Mouse (Mus musculus) fibroblast of lung, adult 2 months (primary cell): ENCODE data around the gene Cblb.

Experiments used
- DNase-seq: peaks from one replicate; pipeline ENCODE4 v3.0.0-alpha.2; 2011; ENCODE audit warnings: low read depth

The Cblb gene

DNA sequence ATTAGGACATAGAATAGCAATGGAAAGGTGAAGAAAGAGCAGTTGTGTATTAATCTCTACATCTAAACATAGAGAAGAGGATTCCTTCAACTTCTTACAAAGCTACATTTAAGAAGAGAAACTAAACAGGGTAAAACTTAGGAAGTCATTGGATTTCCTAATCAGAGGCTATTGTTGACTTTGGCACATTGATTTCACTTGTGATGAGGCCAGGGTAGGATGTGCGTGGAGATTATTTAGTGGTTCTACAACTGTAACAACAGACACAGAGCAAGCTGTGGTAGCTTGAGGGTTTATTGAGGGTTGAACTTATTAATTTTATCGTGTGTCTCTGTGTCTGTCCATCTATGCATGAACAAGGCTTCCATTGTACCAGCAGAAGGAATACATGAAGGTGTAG lies 7.8 kb downstream of the Cblb start:
- DNase-seq, result no peak

DNA sequence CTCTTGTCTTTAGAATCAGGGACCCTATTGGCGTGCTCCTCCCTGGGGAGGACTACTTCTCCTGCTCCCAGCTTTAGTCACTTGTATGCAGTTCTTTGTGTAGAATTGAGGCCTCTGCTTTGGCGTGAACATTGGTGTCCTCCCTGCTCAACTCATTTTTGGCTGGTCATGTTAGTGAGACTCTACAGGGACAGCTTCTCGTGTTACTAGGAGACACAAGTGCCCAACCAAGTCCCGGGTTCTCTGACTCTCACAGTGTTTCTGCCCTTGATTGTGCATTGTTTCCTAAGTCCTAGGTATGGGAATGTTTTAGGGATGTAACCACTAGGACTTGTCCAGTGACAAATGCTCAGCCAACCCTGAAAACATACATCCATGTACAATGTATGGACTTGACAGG lies 9.9 kb downstream of the Cblb start:
- DNase-seq, result no peak

DNA sequence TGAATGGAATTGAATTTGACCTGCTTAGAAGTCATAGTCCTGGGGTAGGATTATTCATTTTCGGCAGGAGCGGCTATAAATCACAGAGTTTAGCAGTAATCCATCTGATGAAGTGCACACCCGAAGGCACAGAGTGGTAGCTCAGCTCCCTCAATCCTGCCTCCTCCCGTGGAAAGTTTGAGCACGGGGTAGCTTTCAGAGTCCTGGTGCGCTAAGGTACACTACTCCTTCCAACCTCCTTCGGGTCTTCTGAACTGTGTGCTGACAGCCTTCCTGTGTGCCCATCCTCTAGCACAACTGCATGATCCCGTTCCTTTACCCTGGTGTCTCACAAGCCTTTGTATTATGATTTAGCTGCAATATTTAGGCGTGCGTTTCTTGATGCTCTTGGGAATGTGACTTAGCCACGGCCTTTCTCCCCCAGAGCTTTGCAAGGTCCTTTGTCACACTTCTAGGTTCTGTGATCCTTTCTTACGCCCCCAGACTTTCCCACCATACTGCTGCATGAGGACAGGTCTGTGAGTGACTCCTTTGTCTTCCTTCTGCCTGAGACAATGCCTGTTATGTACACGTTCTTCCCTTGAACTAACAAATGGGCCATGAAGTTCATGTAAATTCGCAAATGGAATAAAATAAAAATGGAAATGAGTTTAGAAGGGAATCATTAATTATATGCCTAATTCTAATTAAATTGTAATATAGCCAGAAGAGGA lies 11.8 kb downstream of the Cblb start:
- DNase-seq, result no peak

DNA sequence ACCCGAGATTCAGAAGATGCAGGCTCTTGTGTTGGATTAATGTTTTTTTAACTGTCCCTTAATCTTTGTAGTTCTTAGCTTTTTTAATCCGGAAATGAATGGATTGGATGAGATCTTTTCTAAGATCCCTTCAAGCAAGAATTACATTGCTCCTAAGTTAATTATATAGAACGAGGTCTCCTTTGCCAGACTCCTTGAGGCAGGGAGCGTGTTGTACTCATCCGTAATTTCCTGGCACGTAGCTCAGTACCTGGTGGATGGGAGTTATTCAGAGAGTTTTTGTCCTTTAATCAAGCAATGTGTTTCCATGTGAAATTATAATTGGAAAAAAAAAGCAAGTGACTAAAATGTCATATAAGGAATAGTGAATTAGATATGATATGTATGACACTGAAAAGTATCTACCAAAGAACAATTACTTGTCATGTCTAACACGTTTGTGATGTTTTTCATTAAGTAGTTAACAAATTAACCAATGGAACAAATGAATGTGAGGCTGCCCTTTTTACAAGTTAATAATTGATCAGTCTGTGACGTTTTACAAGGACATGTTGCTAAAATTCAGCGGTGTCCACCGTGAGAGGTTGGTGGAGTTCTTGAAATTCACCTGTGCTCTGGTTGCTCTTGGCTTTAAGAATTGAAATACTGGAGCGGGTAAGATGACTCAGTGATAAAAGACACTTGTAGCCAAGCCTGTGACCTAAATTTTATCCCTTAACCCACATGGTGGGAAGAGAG lies 12.5 kb downstream of the Cblb start:
- DNase-seq, result no peak

DNA sequence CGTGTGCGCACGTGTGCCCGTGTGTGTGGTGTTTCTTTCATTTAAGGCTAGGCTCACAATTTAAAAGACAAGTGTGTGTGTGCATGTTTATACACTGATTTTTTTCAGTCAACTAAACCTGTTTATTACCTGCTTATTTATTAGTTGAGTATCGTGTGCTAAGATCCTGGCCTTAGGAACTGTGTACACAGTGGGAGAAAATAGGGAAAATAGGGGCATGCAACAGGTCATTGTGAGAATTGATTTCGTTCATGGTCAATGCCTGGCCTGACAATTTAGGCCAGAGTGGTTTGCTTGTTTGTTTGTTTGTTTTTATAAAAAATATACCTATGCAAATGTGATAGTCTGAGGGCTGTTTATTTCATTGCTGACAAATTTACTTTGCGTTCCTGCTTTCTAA lies 13.5 kb downstream of the Cblb start:
- no peak for DNase-seq

DNA sequence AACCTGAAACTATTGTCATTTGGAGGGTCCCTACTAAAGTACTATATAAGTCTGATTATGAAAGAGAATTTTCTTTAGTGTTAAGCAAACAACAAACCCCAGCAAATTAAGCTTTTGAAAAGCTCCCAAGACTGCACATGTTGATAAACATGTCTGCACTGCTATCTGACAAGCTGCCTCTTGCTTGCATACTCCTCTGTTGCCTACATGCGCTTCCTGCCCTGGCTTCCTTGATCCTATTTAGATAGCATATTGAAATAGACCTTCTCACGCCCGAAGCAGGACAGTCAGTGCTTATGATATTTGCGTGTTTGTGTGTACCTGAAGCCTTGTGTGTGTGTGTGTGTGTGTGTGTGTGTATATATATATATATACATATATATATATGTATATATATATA lies 14.0 kb downstream of the Cblb start:
- no peak for DNase-seq

DNA sequence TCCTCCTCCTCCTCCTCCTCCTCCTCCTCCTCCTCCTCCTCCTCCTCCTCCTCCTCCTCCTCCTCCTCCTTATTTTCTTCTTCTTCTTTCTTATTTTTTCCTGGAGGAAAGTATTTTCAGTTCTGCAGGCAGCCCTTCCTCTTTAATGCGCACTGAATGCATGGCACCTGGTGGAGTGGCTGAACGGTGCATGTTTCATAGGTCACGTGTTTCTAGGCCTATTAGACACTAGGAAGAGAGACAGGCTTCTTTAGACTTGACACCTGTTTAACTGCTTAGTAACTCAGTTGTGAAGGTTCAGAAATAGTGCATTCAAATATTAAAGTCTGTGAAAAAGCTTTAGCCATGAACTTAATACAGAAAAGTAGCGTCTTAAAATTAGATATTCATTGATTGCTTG lies 15.4 kb downstream of the Cblb start:
- DNase-seq, result no peak

DNA sequence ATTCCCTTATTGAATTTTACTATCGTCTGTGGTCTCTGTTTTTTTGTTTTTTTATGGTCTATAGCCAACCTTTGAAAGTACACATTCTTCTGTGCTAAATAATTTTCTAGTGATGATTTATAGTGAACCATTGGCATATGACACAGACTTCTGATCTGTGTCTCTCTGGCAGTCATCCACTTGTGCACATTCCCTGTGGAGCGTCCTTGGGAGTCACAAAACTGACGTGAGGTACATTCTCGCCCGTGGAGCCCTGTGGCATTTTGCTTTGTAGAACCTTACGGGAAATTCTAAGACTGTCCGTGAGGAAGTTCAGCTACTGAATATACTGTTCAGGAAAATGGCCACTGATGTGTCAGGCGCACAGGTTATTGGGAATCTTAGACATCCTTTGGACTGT lies 20.1 kb downstream of the Cblb start:
- DNase-seq, result no peak

DNA sequence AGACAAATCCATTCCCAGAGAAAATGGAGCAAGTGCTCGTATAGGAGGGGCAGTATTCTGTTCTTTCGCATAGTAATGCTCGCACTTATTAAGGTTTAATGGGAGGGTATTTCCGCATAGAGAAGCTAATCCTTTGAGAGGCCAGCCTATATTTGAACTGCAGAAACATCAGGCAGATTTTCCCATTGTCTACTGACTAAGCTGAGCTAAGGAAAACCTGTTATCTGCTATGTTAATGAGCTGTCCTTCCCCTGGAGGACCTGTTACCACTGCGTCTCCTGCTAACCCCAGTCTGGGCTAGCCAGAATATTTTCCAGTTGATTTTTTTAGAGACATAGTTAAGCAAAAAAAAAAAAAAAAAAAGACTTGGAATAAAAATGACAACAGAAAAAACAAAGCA lies 21.7 kb downstream of the Cblb start:
- no peak for DNase-seq

DNA sequence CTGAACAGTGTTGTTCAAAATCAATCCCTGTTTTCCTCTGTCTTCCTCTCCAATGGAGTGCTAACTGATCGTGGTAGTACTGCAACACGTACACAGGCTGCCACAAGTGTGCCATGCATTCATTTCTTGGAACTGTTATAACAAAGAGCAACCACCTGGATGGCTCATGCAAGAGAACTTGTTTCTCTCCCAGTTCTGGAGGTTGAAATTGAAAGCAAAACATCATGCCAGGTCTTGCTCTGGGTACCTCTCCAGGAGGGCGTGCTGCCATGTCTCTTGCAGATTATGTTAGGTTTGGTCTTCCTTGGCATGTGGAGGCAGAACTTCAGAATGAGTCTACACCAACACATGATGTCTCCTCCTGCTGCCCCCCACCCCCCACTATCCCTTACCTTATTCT lies 24.2 kb downstream of the Cblb start:
- no peak for DNase-seq

DNA sequence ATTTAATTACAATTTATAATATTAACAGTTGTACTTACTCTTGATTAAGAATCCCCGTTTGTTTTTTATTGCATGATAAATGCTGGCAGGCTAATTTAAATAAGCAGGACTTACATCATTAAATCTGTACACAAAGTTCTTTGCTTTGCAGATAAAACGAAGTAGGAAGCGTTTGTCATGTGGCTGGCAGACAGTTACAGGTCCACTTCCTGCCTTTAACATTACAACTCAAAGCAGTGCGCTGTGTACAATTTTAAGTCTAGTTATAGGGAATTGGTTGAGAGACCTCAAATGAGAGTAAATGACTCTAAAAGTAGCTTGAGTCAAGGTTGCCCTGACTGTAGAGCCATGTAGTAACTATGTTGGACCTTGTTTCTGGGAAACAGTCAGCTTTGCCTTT lies 25.1 kb downstream of the Cblb start:
- no peak for DNase-seq

DNA sequence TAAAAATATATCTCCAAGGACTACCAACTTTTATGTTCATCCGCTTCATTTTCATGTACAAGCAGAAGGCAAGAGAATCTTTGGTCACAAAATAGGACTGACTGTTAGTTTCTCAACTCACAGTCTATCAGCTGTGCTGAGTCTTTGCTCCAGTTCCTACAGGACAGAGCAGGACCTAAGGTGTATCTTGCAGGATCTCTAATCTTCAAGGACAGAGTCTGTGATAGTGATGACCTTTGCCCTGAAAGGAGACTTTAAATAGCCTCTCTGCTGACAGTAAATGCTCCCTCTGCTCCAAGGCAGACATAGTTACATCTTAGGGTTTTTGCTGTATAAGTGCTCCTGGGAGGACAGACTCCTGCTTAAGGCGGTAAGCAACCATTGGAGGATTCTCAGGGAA lies 26.3 kb downstream of the Cblb start:
- no peak for DNase-seq

DNA sequence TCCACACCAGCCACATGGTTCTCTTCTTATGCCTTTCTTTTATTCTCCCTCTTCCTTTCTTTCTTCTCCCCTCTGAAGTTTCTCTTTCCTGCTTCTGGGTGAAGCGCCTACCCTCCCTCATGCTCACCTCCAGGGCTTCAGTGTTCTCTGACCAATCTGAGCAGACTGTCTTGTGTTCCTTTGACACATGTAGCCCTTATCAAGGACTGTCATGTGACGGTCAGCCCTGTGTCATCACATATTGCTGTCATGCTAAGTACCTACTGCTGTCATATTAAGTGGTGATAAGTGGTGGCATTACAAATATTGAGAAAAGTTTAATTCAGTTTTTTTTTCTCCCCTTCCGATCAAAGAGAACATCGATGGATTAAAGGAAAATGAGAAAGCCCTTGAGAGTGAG lies 28.5 kb downstream of the Cblb start:
- no peak for DNase-seq

DNA sequence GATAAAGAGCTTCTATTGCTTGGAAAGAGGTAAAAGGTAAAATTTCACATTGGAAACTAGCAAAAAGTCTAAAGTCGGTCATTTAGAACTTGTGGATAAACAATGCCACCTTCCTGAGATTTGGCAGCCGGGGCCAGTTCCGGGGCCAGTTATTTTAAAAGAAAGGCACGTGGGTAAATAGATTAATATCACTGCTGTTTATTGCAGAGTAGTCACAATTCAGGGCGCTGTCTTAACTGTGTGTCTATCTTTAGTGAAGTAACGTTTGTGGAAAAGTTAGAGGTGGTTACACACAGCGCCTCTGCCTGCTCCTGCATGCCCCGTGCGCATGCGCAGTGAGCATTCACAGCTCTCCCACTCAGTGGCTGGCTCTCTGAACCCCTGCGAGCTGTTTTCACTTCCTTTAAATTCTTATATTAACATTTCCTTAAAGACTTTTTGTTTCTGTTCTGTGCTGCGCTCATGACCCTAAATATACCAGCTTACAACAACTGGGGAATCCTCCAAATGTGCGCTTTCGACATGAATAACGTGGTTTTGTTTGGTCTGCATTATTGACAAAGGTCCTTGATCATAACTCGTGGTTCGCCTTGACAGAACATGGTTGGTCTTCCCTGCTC lies 29.2 kb downstream of the Cblb start:
- DNase-seq, result peak; percentile 12

DNA sequence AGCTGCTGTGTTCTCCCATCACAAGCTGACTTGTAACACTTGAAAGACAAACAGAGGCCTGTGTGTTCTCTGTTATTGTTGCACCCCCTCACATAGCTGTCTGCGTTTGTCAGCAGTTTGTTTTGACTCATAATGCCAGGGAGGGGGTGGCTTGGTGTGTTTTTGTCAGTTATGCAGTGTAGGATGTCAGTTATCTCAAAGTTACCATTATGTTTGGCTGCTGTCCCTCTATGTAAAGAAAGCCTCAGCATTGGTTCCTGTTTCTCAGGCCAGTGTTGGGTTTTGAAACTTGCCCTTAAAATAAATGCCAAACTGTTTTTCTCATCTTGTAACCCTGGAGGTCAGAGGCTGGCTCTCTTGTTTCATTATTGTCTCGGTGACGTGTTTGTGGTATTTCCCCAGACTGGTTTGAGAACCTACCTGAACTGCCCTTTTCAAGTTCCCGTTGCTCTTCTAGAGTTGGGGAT lies 30.0 kb downstream of the Cblb start:
- peak; percentile 90 for DNase-seq

DNA sequence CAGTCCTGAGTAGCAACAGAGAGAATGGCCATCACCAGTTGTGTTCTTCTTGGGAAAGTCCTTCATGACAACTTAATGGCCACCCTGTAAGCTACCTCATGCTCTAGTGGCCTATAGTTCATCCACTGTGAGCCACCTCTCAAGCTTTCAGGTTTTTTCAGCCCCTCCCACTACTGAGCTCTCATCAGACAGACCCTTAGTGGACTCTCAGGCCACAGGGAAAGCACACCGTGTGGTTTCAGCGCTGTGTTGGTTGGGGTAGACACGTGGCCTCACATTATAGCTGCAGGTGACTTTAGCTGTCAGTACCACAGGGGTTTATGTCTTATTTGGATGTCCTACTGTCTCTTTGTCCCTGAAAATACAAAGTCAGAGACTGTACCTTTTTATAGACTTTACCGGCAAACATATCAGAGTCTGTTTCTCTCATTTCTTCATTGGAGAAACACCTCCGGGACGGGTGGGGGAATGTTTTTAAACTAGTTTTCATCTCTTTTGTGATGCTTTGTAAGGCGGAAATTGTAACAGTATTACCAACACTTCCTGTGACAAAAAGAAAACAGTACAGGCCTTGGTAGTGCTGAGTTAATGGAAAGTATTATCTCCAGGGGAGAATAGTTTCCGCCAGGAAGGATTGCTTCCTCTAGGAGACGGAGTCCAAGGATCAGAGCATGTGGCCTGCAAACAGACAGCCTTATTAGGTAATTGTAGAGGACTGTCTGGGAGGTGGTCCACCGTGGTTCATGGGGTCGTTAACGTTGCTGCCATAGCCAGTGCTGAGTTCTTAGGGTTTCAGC lies 33.5 kb downstream of the Cblb start:
- no peak for DNase-seq

DNA sequence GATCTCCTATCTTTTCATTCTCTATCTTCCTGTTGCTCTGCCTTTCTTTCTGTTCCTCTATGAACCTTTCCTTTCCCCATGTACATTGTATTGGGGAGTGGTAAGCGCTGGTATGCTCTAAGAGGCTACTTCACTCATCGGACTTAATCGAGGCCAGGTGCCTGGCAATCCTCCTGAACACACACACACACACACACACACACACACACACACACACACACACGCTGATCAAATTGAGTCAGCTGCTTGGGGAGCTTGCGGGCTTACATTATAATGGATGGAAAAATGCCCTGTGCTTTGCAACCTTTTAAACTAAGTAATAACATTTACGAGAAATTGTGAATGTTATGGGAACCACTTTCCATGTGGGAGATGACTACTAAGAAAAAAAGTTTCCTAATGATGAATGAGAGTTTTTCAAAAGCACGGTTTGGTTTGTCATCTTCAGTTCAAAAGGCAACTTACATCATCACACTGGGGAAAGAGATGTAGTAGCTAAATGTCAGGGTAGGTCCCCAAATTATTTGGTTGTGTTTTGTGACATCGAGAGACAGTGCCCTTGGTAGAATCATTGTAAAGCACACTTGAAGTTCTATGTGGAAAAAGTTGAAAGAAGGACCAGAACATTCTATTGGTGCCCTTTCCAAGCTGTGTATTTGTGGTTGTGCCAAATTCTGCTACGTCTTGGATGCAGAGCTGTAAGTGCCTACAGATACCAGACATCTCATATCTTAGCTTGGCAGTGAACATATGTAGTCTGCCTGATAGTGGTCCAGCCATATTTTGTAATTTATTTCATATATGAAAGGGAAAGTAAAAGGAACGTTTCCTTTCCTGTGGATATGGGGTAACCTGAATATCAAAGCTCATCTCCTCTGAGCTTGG lies 36.8 kb downstream of the Cblb start:
- peak; percentile 68 for DNase-seq

DNA sequence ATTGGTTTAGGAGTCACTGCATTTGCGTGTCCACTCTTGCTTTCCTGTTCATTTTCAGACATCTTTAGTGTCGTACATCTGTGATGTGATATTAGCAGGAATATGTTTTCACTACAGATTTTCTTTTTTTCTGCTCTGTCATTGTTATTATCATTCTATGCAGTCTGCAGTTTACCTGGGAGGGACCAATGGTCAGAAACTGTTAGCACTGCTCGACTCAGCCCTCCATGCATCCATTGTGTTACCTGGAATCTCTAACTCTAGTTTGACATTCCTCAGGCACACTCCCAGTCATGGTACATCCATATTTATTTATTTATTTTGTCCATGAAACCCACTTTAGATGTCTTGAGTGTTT lies 37.5 kb downstream of the Cblb start:
- DNase-seq, result no peak

DNA sequence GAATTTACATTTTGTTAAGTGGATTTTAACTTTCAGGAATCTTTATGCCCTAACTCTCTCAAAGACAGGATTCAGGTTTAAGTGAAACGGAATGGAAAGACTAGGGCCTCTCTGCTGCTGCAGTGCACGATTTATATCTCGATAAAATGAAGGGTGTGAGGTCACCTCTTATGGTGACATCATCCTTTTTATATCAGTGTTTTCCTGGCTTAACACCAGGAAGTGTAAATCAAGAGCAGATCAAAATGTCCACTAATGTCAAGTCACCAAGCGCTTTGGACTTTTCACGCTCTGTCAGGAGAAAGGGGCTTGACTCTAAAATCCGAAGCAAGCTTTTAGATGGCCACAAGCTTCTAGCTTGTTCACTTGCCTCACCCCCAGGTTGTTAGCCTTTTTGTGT lies 38.6 kb downstream of the Cblb start:
- DNase-seq, result no peak

DNA sequence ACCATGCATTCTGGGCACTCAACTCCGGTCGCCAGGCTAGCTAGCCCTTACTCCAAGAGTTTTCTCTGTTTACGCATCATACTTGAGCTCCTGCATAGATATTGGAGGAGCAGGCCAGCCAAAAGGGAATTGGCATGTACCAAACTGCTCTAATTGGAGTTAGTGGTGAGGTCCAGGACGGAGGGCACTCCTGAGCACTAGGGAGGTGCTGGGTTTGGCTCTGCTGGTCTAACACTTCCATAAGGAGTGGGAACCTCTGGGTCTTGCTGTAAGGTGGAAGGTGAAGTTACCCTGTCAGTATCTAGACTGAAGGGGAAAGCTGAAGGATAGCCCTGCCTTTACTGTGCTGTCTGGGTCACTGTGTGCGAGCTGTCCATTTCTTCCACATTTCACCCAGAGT lies 39.1 kb downstream of the Cblb start:
- DNase-seq, result no peak

DNA sequence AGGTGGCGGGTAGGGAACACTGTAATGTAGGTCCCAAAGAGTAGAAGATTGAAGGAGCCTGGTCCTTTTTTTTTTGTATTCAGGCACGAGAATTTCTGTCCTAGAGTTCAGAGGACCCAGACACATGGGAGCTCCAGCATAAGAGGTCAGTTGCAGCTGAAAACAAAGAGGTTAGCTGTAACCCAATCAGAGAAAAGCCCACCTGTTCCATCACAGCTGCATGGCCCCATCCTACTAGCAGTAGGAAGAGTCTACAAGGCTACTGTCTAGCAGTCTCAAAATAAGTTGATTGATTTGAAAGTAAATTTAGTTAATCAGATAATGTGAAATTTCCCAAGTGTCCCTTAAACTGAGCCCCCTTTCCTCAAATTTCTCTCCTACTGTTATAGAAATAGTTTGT lies 40.3 kb downstream of the Cblb start:
- DNase-seq, result no peak

DNA sequence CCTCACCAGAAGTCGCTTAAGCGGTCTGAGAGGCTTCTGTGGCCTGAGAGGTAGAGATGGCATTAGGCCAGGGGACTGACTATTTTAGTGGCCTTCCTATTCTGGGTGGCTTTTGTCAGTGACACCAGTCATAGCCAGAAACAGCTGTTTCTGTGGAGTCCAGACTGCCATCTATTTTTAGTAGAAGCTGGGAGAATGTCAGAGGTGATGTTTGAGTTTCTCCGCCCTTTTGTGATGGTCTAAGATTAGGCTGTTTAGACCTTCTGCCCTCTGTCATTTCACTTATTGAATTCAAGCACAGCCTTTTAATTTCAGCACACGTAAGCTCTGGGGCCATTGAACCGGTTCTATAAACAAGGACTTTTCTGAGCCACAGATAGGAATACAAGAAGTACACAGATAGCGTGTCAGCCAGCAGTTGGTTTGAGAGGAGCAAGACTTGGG lies 40.8 kb downstream of the Cblb start:
- no peak for DNase-seq
